Mouse (Mus musculus) heart, postnatal 10 days (tissue): ENCODE data around the gene Emp2. TPM values are rescaled to one million over a fixed set of nuclear protein-coding genes. Genes with fewer than 3 reads are reported as not detected.
"Not testable (repeated sequence)": the region's sequence is repeated elsewhere in the genome, so short reads cannot be mapped to it uniquely, and the experiment has no call there.

ENCODE experiments used
- DNase-seq, 2 experiments: peaks; one replicate each; pipeline ENCODE4 v3.0.0; 2021
- intact Hi-C: fragments of 180-260 bp; cut with DNase I; formaldehyde crosslinking; loops from one replicate; pipeline ENCODE4 v1.15.1; 2025
- total RNA-seq, 2 experiments: library from RNA; stranded (reverse); gene quantifications; 2 replicates each; pipeline ENCODE4 v1.2.3; 2021

Gene Emp2
- total RNA-seq, 2 experiments from 2014 or later = 42.5 to 46.4 TPM

DNA sequence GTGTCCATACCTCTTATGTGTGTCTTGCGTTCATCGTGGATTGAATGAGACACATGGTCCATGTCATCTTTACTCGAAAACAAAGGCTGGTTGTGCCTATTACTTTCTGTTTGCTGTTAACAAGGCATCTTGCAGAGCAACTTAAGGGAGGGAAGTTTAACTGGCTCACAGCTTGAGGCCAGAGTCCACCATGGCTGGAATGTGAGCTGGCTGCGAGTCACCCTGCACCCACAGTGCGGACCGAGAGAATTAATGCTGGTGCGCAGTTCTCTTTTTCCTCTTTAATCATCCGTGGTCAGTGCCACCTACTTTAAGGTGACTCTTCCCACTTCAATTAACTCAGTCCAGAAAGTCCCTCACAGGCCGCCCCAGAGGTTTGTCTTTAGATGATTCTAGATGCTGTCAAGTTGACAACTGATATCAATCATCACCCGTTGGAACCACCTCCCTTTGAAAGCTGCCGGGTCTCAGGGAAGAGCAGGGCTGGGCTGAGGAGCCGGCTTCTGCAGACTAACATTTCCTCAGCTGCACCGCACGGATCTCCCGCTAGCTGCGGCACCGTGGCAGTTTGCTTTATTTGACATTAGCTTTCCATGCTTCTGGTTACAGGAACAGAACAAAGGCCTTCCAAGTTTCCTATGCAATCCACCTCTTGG is 6.3 kb upstream of the Emp2 start:
- intact Hi-C loops = no loop called here
- no peak for DNase-seq

DNA sequence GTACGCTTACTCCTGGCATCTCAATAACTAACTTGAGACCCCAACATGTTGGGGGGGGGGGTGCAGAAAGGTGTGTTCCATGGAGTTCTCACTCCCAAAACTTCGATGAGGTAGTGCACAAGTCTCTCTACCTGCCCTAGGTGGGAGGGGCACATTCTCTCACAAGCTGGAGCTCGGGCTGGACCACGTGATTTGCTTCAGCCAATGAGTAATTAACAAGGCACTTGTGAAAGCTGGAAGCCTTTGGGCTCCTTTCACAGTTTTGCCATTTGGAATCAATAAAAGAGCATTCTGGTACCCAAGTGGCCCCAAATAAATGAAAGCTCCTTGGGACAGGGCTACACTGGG is 3.4 kb upstream of the Emp2 start:
- intact Hi-C loops = no loop called here
- no peak for DNase-seq

DNA sequence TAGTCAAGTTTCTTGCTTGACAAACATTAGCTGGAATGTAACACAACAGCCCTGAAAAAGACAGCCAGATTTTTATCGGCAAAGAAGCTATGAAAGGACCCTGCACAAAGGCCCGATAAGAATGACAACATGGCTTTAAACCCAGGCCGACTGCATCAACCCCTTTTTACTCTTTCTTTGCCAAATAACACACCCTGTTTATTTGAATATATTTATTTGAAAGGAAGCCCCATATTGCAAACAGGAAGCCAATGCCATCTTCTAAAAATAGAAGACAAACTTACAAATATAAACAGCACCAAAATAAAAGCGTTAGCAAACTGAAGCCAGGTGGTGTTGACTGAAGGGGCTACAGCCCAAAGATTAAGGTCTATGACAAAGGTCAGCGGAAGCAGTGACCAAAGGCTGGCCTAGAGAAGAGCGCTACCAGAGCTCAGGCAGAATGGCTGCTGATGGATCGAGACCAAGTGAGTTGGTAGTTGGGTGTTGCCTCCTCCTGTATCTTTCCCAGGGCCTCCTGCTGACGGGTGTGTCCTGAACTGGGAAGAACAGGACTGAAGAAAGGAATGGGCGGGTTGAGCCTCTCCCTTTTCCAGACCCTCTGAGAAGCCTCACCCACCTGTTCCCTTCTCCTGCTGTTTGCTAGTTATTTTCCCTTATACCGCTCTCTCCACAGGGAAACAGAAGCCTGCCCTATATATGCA is 2.9 kb upstream of the Emp2 start:
- intact Hi-C loops = no loop called here
- DNase-seq = no peak

DNA sequence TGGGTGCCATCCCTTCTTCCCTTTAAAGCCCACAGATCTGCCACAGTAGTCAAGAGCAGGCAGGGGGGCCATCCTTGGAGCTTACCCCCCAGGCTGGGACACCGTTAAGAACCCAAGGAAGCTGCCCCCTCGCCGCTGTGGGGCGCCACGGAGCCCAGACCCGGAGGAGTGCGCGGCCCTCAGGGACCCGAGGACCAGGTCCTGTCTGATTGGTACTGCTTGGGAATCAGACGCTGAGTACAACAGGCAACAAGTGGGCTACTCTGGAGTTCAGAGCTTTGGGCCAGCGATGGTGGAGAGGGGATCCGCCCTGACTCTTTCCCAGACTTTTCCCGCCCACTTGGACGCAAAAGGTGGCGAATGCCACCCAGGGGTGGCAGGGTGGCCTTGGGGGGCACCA is 542 bp downstream of the Emp2 start:
- DNase-seq = peak; percentile 49 to 59
- intact Hi-C loops = loop anchor here (5.0 kb wide), 1 partner anchor 39 kb away; no protein-coding TSS in a partner anchor

DNA sequence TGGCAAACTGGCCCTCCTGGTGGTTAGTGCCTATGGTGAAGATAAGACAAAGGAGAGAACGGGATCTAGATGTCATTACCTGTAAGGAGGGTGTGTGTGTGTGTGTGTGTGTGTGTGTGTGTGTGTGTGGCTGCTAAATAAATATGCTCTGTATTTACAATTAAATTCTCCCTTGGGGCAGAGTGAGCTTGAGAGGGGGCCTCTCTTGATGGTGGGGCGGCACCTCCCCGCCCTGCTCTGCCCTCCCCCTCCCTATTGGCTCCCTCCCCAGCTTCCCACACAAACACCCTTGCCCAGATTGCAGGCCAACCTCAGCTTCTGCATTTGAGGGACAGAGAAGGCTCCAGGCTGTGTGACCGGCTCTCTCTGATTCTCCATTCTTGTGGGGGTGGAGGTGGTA is 1.8 kb downstream of the Emp2 start:
- DNase-seq = no peak
- intact Hi-C loops = loop anchor here (5.0 kb wide), 1 partner anchor 40 kb away; no protein-coding TSS in a partner anchor

DNA sequence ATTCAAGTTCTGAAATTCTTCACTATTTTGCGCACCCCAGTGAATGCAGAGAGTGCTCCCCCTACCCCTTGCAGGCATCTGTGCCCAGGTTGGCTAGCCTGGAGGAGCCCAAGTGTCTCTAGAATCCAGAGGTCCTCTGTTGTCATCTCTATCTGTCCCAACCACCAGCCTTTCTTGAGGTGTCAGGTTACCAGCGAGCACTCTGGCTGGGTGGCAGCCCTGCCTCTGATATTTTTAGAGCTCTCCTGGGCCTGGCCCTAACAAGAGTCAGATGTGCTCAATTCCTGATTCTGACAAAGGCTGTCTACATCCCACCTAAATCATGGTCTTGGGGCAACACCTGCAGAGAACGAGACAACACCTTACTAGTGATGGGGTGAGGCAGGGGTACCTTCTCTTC is 2.7 kb downstream of the Emp2 start:
- DNase-seq = peak; percentile 47 to 62
- intact Hi-C loops = loop anchor here (5.0 kb wide), 1 partner anchor 41 kb away; no protein-coding TSS in a partner anchor

DNA sequence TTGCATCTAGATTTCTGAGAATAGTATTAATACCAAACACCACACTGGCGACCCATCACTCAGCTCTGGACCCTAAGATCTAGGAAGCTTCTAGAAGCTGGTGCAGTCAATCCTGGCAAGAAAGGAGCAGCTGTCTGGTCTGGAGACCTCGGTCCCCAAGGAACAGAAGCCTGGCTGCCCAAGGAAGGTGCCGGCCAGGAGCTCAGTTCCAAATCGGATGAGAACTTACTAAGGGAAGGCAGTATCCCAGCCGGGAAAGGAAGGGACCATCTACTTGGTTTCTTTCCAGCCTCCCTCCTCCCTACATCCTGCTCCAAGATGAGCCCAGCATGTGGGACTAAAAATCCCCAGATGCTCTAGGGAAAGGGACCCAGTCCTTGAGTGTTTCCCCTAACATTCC is 3.3 kb downstream of the Emp2 start:
- DNase-seq = peak; percentile 13 to 28
- intact Hi-C loops = loop anchor here (5.0 kb wide), 1 partner anchor 42 kb away; no protein-coding TSS in a partner anchor

DNA sequence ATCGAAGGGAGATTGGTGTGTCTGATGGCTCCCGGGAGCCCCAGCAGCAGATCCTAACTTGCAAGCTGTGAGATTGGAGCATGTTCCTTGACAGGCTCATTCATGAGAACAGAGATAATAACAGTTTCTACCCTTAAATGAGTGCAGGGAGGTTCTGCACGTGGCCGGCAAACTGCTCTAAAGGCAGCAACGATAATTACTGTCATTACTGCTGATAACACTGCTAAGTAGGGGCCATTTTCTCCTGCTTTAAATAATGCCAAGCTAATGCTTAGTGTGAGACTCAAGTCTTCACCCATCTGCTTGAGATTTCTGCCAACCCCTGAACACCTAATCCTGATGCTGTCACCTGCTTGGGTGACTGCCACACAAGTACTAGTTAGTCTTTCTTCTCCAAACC is 6.4 kb downstream of the Emp2 start:
- DNase-seq = no peak
- intact Hi-C loops = no loop called here

DNA sequence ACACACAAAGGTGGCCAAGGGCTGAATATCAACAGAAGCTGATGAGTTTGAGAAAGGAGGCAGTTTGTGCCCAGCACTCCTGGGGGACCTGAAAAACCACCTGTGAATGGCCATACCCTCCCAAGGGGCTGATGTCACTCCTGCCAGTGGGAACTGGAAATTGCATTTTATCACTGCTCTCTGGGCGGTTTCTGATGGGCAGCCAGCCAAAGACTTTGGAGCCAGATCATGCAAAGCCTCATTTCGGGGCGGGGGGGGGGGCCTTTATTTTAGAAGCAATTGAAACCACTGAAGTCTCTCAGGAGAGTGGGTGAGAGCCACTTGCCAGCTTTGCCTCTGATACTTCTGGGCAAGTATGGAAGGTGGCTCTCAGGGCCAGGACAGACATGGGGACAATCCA is 7.7 kb downstream of the Emp2 start:
- intact Hi-C loops = no loop called here
- no peak for DNase-seq

DNA sequence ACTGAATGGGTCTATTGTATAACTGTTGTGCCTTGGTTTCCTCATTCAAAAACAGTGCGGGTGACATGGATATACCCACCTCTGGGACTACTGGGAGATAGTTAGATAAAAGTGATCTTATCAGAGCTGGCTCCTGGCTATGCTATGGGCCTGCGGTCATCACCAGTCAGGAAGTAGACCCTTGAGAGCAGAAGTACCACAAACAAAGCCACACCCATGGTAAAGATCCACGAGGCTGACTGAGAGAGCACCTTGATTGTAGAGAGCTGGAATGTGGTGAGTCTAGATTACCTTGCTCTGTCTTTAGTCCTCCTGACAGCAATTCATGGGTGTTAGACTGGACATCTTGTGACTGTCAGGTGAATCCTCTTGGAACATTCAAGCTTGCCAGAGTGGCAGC is 12.4 kb downstream of the Emp2 start:
- intact Hi-C loops = no loop called here
- no peak for DNase-seq

DNA sequence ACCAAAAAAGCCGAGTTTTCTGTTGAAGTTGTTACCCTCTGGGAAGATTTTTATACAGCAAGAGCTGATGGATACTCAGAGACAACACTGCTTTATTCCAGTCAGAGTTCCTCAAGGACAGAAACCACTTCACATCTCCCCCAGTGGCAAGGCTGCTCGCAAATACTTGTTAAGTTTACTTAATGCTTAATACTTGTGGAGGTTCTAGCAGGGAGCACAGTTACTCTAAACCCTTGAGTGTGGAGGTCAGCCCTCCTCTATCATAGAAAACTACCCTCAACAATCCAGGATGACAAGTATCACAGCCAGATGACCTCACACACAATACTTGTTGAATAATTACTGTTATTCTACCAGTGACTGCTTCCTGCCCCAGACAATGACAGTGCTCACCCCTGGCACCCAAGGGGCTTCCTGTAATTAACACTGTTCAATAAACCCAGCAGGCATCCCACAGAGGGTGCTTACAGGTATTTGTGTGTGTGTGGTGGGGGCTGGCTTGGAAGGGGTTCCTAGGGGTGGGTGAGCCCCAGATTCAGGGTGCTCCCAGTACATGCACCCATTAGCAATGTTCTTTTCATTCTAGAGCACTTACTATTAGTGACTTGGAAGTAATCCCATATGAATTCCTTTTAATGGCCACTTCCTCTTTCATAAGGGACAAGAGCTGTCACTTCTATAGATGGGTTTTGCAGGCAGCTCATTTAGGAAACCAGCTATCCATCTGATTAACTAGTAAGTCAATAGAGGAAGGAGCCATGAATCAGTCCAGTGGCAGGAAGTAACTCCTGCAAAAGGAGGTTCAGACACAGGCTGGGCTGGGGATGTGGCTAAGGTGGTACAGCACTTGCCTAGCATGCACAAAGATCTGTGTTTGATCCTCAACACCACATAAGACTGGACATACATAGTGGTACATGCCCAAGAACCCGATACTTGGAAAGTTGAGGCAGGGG is 13.3 kb downstream of the Emp2 start:
- DNase-seq = peak; percentile 8 to 19
- intact Hi-C loops = no loop called here

DNA sequence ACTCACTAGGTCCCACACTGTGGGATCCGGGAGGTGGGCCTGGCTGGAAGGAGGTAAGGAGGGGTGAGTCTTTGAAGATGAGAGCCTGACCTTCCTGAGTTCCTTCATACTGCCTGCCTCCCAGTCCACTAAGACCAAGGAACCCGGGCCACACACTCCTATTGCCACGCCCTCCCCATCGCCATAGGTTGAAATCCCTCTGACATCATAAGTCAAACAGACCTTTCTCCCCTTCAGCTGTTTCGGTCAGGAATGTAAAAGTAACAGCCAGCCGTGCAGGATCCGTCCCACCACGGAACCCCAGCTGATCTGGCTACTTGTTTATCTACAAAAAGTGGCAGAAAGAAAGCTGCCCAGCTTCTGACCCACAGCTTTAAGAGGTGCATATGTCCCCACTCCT is 14.1 kb downstream of the Emp2 start:
- intact Hi-C loops = no loop called here
- DNase-seq = peak in 1 of 2 experiments; percentile 14

DNA sequence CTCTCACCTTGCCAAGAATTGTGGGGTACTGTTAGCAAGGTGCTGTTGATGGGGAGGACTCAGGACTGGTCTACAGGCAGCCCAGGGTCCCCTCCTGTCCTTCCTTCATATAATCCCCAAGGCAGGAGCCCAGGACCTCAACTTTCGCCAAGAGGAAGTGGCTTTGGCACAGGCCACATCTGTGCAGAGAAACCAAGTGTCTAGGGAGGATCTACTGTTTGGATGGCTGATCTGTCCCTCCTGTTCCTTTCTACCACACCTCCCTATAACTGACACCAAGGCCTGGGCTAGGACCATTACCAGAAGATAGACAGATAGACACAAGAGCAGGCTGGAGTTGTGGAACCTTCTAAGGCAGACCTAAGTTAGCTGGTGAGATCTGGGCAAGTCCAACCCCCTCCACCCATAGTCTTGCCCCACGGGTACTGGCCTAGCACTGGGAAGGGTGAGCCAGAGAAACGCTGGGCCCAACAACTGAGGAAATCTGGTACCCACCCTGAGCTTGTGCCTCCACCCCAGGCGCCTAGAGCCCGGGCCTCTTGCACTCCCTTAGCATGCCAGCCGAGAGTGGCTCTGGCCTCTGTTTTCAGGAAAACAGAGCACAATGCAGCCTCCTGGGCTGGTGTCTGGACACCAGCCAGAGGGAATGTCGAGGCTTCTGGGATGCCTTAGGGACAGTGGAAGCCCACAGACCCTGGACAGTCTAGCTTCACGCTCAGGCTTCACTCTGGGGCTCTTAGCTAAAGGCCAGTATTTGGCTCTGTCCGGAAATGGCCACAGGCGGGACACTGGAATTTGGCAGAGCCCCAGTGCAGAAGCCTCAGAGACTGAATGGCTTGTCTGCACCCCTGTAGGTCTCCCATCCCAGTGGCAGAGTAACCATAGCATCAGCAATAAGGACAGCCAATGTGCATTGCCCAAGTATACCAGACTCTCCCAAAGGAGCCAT is 15.8 kb downstream of the Emp2 start:
- peak; percentile 41 to 46 for DNase-seq
- intact Hi-C loops = no loop called here

DNA sequence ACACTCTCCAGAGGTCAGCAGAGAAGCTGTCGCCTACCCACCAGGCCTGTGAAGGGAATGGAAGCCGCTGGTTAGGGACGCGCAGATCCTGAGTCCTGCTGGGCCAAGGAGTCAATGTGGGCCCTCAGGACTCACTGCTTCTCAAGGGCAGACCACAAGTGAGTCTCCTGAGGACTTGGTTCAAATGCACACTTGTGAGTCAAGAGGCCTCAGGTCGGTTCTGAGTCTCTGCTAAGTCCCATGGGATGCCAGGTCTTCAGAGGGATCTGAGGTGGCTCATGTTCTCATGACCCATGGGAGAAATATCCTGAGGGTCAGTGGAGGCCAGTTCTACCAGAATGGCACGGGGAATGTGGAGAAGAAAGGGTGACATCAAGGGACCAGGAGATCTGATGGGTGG is 25.7 kb downstream of the Emp2 start:
- intact Hi-C loops = no loop called here
- no peak for DNase-seq

DNA sequence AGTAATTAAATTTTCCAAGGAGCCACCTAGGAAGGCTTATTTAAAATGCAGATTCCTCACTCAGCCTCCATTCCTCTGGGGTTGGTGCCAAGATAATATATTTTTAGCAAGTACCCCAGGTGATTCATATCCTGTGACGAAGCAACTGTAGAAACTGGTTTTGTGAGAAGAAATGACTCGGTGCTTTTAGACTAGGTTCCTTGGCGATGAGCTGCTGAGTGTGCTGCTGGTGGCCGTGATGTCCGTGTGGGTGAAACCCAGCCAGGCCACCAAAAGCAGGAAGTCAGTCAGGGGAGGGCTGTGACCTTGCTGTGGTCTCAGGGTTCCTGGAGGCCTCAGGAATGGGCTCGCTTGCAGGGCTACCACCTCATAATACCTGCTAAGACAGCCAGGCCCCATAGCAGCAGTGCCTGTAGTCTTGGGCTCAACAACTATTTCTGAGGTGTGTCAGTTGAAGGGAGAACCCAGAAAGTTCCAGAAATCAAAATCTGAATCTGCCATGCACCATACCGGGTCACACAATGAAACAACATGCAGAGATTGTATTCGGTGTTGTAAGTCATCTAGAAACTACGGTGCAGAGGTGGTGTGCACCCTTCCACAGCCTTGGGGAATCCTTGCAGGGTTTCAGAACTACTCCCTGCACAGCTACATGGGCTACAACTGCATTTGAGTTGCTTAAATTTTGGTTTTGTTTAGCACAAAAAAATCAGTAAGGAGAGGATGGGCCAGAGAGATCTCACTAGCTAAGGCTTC is 27.1 kb downstream of the Emp2 start:
- DNase-seq = peak in 1 of 2 experiments; percentile 13
- intact Hi-C loops = no loop called here

DNA sequence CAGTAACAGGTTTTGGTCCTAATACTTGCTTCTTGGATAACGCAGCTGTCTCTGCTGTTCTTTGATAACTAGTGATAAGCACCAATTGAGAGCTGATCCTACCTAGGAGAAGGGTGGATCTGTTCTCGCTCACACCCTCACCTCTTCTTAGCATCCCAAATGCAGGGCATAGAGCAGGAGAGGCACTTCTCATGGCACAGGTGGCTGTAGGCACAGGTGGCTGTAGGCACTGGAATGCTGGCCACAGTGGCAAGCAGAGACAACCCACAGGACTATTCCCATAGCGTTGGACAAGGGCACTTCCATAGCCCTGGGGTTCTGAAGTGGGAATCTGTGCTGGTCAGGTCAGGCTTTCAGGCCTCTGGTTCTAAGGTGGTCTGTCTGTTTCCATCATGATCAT is 31.9 kb downstream of the Emp2 start:
- no peak for DNase-seq
- intact Hi-C loops = loop anchor here (5.0 kb wide), 2 partner anchors 115 to 195 kb away; partner anchors contain the start of gene Tekt5

DNA sequence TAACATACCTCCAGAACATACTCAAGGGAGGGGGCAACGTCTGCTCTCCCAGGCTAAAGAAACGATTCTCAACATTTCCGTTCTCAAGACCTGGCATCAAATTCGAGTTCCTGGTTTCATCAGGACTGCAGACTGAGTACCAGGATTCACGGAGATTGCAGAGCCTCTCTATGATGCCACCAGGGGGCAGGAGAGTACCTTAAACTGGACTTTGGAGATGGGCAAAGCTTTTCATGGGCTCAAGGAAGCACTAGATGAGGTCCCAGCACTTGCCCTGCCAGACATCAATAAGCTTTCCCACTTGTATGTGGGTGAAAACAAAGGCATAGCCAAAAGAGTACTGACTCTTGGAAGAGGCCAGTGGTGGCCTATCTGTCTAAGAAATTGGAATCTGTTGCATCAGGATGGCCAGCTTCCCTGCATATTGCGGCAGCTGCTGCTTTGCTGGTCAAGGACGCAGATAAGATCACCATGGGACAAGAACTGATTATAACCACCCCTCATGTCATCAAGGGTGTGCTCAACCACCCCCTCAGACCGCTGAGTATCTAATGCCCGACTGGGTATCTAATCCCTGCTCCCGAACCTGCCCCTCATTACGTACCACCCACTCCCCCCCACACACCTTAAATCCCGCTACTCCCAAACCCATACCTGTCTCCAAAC is 33.3 kb downstream of the Emp2 start:
- intact Hi-C loops = loop anchor here (5.0 kb wide), 2 partner anchors 117 to 193 kb away; partner anchors contain the start of gene Tekt5
- DNase-seq = peak; percentile 87 to 92

DNA sequence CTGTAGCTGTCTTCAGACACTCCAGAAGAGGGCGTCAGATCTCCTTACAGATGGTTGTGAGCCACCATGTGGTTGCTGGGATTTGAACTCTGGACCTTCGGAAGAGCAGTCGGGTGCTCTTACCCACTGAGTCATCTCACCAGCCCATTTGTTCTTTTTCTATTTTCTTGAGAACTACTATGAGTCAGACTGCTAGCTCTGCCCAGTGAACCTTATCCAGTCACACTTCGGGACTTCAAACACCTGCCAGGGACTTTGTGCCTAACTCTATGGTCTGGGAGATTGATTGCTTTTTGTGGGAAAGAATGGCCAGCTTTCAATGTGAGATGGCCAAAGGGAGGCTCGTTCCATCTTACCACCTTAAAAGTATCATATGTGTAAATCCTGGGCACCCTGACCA is 37.0 kb downstream of the Emp2 start:
- intact Hi-C loops = loop anchor here (10.0 kb wide), 1 partner anchor 568 kb away; no protein-coding TSS in a partner anchor
- DNase-seq = not testable (repeated sequence)
